Mouse (Mus musculus) fibroblast of lung, adult 2 months (primary cell): Measurements from ENCODE around the gene Cbfa2t2.

ENCODE experiments used
- DNase-seq: peaks from one replicate; pipeline ENCODE4 v3.0.0-alpha.2; 2011; ENCODE audit warnings: low read depth

The Cbfa2t2 gene

GRCm38 (mm10) chr2:154436458-154437190 is at the start of gene Cbfa2t2:
Gene Cbfa2t2, plus strand, starts transcription at chr2:154436481.
- DNase-seq, result no peak

GRCm38 (mm10) chr2:154390180-154390964 is 45.9 kb upstream of the Cbfa2t2 start:
- peak; percentile 99 for DNase-seq

GRCm38 (mm10) chr2:154394602-154395001 is 41.7 kb upstream of the Cbfa2t2 start:
- no peak for DNase-seq

DNA sequence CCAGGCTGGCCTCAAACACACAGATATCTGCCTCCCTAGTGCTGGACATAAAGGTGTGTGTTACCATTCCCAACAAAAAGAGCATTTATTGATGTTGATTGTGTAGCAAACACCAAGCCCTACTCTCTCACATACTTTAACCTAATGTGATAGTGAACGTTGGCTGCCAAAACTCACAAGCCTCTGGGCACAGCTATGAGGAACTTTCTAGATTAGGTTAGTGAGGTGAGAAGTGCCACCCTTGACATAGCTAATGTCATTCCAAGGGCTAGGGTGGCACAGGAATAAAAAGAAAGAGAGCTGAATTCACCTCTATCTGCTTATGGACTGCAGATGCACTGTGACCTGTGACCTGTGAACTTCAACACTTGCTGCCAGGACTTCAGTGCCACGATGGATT is 39.8 kb upstream of the Cbfa2t2 start:
- DNase-seq, result no peak

DNA sequence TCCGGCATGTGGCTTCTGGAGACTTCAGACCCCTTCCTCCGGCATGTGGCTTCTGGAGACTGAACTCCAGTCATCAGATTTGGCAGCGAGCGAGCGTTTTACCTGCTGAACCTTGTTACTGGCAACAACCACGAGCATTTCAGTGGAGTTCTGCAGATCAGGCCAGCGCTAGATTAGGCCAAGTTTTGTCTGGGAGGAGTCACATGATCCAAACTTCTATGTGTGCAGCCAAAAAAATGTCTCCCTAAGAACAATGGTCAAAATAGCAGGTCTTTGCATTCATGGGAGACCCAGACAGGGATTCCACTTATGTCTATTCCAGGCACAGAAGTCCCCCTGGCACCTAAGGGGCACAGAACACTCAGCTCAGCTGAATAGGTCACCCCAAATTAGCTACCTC is 38.0 kb upstream of the Cbfa2t2 start:
- no peak for DNase-seq

GRCm38 (mm10) chr2:154399325-154399724 is 37.0 kb upstream of the Cbfa2t2 start:
- no peak for DNase-seq

DNA sequence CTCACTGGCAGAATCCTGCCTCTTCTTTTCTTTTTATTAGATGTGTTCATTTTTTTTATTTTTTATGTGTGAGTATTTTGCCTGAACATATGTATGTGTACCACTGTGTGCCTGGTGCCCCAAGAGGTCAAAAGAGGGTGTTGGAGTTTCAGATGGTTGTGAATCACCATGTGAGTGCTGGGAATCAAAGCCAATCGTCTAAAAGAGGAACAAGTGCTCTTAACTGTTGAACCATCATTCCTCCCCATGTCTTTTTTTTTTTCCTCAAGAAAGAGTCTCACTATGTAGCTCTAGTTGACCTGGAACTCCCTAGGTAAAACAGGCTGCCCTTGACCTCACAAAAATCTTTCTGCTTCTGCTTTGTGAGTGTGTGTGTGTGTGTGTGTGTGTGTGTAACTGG is 34.3 kb upstream of the Cbfa2t2 start:
- no peak for DNase-seq

DNA sequence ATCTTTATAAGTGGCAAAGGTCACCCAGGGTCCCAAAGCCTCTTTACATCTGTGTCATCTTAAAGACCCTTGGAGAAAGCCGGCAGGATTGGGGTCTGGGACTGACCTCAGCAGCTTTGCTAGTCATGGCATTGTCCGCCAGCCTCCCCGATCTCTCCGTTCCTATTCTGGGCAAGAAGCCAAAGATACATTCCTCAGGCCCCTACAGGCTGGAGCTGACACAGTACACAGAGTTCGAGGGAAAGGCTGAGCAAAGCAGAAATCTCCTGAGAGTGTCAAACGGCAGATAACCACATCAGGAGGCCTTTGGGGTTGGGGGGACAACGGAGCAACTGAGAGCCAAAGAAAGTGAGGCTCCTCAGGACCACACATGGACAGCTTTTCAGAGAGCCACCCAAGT is 33.5 kb upstream of the Cbfa2t2 start:
- peak; percentile 48 for DNase-seq

- DNase-seq, result no peak
Observed at GRCm38 (mm10) chr2:154405447-154405994, 30.8 kb upstream of the Cbfa2t2 start.

DNA sequence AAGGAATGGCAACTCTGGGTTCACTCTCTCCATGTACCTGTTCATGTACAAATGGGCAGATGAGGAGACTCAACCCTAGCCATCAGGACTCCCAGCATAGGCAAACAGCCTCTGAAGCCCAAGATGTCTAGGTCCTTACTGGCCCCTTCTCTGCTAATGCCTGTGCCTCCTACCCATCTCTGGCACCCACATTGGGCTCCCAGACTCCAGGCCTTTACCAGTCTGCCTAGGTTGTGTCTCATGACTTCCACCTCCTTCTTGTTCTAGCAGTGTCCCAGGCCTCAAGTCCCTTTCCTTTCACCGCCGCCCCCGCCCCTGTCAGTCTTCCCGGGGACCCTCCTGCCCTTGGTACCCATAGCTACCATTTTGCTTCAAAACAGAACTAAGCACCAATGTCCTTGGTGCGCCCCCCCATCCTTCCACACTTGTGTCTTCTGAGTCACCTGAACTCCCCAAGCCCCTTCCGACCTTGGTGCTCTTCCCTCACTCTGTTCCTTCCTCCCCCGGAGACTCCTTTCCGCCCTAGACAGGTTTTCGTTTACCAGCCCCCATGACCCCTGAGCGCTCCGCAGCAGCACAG is 29.1 kb upstream of the Cbfa2t2 start:
- DNase-seq, result no peak

DNA sequence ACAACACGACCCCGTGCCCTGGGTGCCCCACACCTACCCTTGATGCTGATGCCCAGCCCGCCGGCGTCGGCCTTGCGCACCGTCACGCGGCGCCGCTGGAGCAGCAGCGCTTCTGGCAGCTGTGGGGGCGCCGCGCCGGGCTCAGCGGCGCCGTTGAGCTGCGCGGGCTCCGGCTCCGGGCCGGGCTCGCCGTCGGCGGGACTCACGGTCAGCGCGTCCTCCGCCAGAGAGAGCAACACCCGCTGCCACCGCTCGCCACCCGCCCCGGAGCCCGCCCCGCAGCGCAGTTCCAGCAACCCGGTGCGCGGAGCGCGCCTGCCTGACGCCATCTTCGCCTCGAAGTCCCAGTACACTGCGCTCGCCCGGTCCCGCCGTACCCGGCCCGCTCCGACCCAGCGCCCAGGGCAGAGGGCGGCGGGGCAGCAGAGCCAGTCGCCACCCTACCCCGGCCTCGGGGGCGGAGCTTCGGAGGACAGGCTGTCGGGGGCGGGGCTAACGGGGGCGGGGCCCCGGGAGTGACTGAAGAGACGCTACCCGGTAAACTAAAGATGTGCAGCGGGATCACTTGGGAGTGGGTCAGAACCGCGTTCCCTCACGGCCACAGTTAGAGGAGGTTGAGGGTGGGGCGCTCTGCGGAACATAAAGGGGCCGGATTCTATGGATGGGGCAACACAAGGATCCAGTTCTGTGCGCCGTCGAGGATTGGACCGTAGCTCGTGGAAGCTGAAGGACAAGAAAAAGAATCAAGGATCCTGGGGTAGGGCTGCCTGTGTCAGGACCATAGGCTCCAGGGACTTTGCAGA is 28.4 kb upstream of the Cbfa2t2 start, which contains the start of gene Snta1:
Gene Snta1, minus strand, starts transcription at position 457 of the 803 bp plus-strand sequence.
- peak; percentile 44 for DNase-seq

- peak; percentile 97 for DNase-seq
Observed at GRCm38 (mm10) chr2:154410355-154410754, 25.9 kb upstream of the Cbfa2t2 start.

- no peak for DNase-seq
Observed at GRCm38 (mm10) chr2:154412018-154412666, 24.1 kb upstream of the Cbfa2t2 start.

GRCm38 (mm10) chr2:154417107-154417506 is 19.2 kb upstream of the Cbfa2t2 start:
- DNase-seq, result no peak

DNA sequence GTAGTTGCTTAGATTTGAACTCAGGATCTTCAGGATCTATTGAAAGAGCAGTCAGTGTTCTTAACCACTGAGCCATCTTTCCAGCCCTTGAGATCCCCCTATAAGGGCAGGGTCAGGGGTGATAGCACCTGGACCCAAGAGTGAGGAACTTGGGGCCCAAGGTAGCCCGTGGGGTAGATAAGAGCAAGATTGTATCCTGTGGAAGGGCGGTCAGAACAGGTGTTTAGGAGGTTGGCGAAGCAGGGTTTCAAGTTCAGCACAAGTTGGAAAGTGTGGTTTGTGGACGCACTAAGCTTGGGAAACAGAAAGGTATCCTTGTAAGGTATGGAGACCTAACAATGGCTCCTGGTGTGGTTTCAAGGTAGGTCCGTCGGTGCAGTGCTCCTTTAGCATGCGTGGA is 18.3 kb upstream of the Cbfa2t2 start:
- DNase-seq, result no peak

DNA sequence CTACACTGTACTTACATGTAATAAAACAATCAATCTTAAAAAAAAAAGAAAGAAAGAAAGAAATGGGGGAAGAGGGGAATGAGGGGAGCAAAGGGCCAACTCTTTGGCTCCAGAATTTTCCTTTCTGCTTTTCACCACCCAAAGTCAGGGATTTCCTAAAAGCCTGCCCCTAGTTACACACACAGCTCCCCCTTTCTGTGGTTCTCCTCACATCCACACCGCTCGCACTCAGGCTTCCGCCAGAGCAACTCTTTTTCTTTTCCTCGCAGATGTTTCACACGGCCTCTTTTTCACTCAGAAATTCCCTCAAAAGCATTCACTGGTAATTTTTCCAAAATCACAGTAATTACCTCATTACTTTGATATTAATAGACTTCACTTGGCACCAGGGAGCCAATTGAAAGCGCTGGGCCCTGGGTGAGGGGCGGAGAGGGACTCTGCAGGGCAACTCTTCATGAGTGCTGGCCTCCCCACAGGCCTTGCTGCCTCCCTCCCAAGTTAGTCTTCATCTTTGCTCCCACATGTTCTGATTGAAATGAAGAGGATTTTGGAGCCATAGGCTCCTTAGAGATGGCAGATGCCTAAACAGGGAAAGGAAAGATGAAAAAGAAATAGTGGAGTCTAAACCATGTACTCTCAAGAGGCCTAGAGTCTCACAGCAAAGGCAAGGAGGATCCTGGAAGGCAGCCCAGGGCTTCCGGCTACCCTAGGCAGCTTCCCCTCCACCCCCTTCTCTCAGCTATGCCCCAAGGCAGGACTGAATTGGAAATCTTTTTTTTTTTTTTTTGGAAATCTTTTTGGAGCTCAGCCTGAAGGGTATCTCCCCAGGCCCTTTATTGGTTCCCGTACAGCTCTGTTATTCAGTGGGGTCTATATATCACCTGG is 16.4 kb upstream of the Cbfa2t2 start:
- no peak for DNase-seq

- DNase-seq, result no peak
Observed at GRCm38 (mm10) chr2:154420942-154421731, 15.1 kb upstream of the Cbfa2t2 start.

DNA sequence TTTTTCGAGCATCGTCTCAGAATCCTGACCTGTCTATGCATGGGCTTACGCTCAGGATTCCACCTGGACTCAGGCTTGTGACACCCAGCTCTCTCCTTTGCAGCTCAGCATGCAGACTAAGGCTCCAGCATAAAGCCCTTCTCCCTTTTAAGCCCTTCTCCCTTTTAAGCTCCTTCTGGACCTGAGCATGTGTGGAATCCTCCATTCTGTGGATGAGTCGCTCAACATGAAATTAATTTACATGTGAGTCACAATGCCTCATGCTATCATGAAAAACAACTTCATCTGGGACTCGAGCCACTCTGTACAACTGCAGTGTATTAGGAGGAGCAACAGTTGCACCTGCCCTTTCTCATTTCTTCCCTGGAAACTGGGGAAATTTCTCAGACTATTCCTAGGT is 14.1 kb upstream of the Cbfa2t2 start:
- DNase-seq, result no peak

DNA sequence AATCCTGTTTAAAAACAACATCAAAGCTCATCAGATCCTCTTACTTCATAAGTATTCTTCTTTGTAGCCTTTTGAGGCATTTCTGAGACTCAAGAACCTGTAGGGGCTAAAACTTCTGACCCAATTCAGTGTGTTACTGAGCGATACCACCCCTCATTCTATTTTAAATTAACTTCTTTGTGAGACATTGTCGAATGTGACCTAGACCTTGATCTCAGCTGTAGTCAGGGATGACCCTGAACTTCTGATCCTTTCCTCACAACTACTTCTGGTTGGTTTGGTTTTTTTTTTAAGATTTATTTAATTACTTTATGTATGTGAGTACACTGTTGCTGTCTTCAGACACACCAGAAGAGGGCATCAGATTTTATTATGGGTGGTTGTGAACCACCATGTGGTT is 12.7 kb upstream of the Cbfa2t2 start:
- DNase-seq, result no peak
